Mouse (Mus musculus): Measurements from ENCODE around the gene Abhd12.
"Not testable (repeated sequence)": the region's sequence is repeated elsewhere in the genome, so short reads cannot be mapped to it uniquely, and the experiment has no call there.

Abhd12 gene

DNA sequence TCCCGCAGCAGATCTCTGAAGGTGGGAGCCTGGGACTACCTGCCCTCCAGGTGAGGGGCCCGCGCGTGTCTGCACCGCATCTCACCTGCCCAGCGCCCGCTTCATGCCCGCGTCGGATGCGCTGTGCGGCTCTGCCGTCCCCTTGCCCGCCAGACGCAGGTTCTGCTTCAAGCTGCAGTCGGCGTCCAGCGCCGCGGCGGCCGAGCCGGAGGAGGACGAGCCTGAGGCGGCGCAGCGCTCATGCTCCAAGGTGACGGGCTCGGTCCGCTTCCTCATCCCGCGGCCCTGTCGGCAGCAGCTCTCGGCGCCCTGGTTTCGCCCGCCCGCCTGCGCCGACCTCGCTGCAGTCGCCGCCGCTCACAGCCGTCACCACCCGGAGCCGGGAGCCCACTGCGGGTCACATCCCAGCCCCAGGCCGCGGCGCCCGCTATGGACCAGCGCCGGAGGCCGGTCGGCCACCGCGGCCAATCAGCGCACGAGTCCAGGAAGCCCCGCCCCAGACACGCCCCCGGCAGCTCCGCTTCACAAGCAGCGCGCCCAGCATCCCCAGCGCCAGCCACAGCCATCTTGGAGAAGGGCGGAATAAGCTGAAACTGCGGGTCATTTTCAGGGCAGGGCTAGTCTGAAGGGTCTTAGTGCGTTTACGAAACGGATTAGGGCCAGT, at the start of gene Abhd12:
Gene Abhd12 (minus strand): TSS at position 470 of the 664 bp plus-strand sequence.
- DNase-seq, result peak; percentile 97

DNA sequence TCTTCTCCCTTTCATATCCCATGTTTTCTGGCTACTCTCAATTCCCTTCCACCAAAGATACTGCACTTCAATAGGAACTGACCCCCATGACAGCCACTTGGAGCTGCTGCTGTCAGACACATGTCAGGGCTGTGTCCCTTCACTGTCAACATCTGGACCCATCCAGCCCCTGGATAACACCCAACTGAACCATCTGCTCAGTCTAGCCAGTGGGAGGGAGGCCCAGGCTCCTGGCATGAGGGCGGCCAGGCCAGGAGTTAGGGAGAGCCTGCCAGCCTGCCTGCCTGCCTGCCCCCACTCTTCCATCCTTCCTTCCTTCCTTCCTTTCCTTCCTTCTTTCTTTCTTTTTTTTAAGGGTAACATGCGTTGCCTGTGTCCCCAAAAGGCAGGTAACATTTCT, 46.7 kb upstream of the Abhd12 start:
- DNase-seq, result no peak

DNA sequence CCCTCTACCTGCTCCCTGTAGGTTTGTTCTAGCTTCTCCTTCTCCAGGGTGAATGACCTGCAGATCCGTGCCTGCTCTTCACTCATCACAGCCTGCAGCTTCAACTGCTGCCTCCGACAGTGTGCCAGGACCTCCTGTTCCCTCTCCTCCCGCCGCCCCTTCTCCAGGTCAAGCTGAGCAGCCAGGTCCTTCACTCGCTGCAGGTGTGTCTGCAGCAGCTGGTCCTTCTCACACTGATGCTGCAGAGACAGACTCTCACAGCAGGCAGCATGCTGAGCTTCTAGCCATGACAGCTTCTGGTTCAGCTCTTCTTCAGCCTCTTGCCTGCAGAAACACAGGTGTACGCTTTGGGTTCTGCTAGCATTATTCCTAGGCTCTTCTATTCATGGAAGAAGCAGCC, 45.5 kb upstream of the Abhd12 start:
- DNase-seq, result no peak

DNA sequence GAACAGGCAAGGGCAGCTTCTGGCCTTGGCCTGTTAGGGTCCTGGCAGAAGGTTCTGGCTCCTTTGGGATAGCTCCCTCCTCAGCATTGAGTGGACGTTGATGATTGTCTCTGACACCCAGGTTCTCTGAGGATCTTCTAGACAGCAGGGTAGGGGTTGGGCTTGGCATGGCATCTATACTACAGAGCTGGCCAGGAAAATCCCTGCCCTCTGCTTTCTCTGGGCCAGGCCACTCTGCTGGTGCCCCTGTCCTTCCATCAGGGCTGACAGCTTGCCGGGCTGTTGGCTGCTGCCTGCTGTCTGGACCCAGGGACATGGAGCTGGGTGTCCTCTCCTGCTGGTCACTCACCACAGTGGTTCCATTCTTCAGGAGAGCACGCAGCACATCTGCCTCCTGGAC, 45.1 kb upstream of the Abhd12 start:
- no peak for DNase-seq

DNA sequence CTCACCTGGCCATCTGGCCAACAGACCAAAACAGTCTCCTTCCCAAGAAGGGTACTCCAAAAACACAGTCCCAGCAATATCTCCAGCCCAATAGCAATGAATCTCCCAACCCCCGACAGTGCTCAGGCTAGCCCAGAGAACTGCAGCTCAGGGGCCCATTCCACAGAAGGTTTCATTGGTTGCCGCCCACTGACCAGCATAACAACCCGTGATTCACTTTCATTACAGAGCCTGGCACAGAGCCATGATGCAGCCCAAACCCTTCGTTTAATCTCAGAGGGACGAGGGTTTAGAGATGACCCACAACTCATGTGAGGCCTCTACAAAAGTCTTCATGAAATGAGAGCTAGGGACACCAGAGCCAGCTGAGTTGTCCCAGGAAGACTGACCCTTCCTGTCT, 44.2 kb upstream of the Abhd12 start:
- no peak for DNase-seq

DNA sequence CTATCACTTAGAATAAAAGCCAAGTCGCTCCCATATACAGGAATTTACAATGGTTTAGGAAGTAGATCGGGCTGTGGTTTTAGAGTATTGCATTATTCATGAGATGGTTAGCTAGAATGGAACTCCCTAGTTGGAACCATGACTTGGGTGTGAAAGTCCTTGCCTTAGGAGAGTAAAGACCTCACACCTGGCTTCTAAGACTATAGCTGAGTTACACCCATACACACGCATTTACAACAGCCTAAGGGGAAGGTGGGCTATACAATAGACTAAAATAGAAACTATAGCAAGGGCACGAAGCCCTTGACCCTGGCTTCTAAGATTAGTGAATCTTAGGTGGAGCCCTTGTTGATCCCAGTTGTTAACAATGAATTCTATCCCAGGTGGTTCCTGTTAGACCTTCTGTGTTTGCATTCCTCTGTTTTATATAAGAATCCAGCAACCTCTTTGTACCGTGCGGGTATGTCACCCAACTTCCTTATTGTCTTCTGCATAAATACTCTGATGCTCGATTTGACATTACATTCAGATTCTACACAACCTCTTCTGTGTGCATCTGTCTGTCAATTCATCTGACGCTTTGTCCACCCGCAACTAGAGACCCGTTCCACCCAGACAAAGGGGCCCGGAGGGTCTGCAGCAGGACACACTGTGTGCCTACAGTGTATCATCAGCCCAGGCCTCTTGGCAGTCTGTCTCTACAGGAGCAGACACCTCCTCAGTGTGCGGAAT, 43.5 kb upstream of the Abhd12 start:
- DNase-seq, result not testable (repeated sequence)

DNA sequence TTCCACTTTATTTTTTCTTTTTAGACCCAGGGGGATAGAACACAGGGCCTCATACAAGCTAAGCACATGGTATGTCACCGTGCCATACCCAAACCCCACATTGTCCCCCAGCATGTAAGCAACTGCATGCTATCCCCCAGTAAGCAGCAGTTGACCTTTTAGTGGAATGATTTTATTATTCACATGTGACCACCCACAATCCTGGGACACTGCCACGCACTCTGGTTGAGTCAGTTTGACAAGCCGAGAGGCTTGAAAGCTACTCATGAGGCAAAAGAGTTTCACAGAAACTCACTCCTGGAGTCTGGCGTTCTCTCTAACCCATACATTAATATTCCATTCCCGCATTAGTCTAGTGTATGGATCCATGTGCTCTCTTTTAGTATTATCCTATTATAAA, 42.8 kb upstream of the Abhd12 start:
- DNase-seq, result not testable (repeated sequence)

DNA sequence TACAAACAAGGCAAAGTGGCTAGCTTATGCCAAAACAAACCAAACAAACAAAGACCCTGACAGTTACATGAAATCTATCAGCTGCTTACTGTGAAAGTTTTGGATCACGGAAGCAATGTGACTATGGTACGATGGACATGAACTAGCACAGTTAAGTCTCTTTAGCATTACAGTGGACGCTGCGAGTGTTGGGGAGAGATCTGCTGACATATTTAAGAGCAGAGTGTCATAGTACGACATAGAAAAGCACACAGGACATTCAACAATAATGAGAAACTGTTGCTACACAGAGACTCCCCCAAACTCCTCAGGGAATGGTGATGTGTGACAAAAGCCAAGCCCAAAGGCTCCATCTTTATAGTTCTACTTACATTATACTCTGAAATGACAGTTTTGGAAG, 39.5 kb upstream of the Abhd12 start:
- DNase-seq, result no peak

DNA sequence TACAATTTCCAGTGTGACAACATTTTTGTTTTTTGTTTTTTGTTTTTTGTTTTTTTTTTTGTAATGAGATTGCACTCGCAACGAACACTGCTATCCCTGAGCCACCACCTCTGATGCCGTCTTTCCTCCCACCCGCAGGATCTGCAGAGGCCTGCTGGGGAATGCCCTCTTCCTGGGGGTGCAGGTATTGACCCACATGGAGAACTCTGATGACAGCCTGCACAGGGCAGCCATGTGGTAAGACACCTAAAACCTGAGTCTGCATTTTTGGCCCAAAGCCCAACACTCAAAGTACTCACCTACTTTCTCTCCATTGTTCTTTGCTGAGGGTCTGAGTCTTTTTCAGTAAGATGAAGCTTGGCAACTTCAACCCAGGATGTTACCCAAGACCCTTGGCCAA, 30.1 kb upstream of the Abhd12 start:
- no peak for DNase-seq

DNA sequence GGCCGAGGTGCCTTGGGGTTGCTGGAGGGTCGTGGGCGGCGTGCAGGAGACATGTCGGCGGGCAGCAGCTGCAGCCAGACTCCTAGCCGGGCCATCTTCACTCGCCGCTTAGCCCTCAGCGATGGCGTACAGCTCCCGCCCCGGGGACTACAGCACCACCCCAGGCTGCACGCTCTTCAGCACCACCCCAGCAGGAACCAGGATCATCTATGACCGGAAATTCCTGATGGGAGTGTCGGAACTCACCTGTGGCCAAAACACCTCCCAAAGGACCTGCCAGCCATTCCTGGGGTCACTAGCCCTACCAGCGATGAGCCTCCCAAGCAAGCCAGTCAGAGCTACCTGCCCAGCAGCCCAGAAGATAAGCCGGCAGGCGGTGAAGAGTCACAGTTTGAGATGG, 28.9 kb upstream of the Abhd12 start:
- no peak for DNase-seq

DNA sequence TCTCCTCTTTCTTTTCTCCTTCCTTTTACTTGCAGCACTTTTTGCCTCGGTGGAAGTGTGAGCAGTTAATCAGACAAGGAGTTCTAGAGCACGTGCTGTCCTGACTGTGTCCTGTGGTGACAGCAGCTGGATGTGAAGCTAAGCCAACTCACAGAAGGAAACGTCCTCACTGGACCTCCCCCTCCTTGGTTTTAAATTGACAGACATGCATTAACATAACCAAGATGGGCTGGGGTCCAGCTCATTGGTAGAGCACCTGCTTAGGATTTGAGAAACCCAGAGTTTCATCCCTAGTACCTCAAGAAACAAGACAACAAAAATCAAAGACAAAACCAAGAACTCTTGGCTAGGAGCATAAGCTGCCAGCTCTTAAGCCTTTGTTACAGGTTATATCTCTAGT, 26.3 kb upstream of the Abhd12 start:
- no peak for DNase-seq

DNA sequence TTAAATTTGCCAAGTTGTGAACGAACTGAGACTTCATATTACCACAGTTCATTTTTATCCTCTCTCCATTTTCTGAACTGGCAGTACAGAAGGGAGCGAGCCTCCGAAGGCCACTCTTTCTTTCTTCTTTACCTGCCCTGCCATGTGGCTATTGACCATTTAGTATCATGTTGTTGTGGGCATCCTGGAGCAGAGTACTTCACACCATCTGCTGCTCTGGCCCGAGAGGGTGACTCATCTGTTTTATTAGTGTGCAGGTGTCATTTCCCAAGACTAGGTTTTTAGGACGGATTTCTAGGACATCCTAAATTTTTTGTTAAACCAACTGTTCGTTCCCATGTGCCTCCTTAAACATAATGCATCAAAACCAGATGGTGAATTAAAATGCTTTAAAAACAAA, 24.6 kb upstream of the Abhd12 start:
- no peak for DNase-seq

DNA sequence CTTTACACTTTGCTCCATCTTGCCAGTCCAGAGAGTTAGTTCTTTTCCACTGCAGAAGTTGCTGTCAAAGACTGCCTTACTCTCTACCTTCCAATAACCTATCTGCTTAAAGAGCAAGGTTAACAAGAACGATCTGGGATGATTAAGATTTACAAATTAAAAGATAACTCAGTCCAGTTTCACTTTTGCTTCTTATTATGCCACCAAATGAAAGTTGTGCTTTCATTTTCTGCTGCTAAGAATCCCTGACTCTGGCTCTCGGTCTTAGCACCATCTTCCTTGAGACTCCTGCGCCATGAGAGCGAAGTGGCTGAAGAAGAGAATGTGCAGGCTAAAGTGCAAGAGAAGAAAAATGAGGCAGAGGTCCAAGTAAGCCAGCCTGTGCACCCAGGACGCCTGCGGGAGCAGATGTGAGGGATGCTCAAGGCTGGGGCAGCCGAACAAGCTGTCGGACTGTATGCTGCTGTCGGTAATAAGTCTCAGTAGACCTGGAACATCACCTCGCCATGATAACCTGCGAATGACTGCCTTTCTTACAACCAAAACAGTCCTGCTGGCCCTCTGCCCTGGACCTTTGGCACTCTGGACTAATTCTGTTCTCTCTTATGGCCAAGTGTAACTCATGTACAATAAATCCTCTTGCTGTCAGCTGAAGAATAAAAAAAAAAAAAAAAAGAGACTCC, 22.6 kb upstream of the Abhd12 start:
- no peak for DNase-seq

DNA sequence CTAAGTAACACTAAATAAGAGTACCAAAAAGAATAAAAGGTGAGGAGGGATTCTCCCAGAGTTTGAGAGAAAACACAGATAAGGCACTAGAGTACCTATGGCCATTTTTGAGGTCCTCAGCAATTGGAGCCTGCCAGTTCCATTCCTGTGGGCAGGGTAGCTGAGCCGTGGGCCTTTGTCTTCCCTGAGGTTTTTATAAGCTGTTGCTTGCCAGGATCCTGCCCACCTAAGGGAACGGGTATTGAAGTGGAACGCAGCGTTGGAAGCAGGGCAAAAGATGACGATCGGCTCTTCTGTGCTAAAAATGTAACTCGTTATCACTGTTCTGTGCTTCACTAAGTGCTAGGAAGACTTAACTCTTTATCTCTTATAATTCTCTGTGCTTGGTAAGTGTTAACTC, 19.0 kb upstream of the Abhd12 start:
- DNase-seq, result no peak

DNA sequence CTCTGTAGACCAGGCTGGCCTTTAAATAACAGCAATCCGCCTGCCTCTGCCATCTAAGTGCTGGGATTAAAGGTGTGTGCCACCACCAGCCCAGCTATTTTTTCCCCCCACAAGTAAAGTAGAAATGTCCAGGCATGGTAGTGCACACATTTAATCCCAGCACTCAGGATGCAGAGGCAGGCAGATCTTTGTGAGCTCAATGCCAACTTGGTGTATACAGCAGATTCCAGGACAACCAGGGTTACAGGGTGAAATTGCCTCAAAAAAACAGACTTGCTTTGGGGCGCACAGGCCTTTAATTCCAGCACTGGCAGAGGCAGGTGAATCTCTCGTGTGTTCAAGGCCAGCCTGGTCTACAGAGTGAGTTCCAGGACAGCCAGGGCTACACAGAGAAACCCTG, 18.5 kb upstream of the Abhd12 start:
- DNase-seq, result no peak

DNA sequence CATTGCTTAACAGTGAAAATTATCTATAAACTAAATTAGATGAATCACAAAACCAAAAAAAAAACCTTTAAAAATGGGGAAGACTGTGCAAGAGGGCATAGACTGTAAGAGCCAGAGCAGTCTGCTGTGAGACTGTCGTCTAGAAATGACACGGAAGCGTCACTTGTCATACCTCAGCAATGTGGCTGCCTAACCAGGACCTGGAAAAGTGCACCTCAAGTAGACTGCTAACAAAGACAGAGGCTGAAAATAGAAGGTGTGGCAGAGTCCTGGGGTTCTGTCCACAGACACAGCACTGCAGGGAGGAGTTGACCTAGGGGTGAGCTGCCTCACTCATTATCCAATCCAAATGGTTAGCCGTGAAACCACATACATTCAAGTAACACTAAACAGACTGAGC, 17.6 kb upstream of the Abhd12 start:
- DNase-seq, result no peak

DNA sequence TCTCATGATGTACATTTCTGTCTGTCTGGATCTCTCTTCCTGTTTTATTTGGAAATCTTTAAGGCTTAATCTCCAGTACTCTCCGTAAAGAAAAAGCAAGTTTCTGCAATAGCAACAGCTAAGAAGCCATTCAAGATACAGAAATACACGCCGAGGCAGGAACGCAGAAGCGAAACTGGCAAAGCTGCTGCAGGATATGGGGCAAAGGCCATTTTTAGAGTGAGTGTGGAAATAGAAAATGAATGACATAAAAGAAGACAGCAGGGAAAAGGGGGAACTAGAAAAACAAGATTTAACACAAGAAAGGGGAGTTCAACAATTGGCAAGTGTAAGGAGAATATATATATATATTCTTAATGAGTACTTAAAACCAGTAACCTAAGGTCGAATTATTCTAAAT, 17.2 kb upstream of the Abhd12 start:
- DNase-seq, result no peak

DNA sequence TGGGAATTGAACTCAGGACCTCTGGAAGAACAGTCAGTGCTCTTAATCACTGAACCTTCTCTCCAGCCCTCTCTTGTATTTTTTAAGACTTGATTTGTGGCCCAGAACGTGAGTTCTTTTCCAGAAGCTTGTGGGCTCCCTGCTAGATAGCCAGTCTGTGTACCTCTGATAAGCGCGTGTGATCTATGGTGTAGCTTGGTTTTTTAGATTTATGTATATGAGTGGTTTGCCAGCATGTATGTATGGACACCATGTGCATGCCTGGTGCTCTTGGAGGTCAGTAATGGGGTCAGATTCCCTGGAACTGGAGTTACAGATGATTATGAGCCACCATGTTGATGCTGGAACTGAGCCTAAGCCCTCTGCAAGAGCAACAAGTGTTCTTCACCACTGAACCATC, 16.0 kb upstream of the Abhd12 start:
- no peak for DNase-seq

DNA sequence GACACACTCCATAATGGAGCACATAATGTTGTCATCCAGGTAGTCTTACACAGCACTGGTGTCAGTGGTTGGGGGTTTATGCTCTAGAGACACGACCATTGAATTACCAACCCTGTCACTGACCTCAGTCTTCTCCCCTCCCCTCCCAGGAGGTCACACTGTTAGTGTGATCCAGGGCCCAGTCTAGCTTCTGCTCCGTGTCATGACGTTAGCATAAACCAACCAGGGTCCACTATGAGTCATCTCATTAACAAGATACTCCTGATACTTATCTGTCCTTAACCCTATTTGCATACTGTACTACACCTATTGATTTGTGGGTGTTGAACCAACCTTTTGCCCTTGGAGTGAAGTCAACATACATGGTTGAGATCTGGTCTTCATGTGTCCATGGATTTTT, 14.2 kb upstream of the Abhd12 start:
- DNase-seq, result no peak

DNA sequence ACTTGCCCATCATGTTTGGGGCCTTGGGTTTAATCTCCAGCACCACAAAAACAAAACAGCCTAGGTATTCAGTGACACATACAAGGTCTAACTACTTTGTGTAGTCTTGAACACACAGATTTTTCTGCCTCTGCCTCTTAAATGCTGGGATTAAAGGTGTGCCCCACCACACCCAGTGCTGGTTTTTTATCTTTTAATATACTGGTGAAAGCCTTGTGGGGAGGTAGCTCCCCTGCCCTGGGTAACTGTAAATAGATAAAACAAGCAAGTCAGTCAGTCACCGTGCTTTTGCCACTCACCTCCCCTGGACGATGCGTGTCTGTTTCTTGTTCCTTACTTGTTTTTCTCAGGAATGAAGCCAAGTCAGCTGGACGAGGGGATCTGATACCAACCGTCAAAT, 11.2 kb upstream of the Abhd12 start:
- DNase-seq, result no peak

DNA sequence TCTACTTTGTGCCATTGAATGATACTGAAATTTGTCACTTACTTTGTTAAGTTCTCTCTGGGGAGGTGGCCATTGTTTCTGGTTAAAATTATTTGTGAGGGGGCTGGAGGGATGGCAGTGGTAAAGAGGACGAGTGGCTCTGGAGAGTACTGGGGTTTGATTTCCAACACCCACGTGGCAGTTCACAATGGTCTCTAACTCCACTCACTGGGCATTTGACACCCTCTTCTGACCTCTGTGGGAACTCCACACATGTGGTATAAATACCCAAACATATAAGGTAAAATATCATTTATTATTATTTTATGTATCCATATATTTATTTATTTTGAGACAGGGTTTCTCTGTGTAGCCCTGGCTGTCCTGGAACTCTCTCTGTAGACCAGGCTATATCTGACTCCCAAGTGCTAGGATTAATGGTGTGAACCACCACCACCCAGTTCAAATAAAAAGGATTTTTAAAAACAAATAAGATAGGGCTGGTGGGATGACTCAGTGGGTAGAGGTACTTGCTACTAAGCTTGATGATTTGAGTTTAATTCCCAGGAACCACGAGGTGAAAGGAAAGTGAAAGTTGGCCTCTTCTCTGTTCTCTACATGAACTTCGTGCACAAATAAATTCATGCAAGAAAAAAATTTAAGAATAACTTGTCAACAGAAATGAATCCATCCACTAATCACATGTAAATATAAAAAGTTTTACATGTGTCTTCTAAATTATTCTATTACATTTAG, 10.4 kb upstream of the Abhd12 start:
- DNase-seq, result no peak

DNA sequence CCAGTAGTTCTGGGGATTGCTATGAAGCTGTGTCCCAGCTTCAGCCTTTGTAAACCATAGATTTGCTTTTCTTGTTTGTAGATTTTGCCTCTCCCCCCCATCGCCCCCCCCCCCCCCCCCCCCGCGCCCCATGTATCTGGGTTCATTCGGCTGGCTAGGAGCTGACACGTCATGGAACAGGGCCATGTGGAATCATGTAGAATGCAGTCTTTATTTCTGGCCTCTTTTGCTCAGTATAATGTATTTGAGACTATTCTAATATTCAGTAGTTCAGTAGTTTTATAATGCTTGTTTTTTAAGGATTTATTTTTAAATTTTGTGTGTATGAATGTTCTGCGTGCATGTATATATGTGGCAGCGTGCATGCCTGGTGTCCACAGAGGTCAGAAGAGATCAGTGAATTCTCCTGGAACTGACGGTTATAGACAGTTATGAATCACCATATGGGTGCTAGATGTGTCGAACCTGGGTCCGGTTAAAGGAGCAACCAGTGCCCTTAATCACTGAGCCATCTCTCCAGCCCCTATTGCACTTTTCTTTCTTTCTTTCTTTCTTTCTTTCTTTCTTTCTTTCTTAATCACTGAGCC, 5.8 kb upstream of the Abhd12 start:
- DNase-seq, result no peak

DNA sequence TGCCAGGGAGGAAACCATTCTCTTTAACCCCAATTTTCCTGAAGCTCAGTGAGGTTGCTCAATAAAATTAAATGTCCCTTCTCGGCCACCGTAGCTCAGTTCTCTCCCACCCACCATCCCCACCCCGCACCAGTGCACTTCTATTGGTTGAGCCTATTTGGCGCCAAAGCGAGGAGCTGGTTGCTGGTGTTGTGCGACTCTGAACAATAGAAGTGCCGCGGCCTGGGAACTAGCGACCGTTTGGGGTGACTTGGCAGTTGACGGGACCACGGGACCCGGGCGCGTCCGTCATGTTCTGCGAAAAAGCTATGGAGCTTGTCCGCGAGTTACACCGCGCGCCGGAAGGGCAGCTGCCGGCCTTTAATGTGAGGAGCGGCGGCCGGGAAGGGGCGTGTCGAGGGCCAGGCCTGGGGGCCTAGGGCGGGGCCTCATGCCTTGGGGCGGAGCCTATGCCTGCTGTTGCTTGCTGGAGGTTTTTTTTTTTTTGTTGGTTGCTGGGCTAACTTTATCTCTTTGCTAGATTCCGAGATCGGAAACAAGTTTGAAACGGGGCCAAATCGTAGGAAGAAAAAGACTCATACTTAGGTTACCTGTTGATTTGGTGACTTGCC, 5.0 kb upstream of the Abhd12 start:
- DNase-seq, result peak; percentile 88

Measured in right cerebral cortex, adult 18-20 months (tissue).